Mouse (Mus musculus) activated CD4-positive, CD25-positive, alpha-beta regulatory T cell, adult 9 weeks (primary cell): Measurements from ENCODE around the gene Crhr1. TPM values are rescaled to one million over a fixed set of nuclear protein-coding genes. Genes with fewer than 3 reads are reported as not detected.

Experiments
- polyA plus RNA-seq: library from polyadenylated mRNA; unstranded; fragments of 100-300 nt; shearing (Covaris generic); gene quantifications from one replicate; pipeline ENCODE4 v1.2.1, GENCODE M21; 2017

Gene Crhr1
- polyA plus RNA-seq: not detected

GRCm38 (mm10) chr11:104132580-104133441, at the start of gene Crhr1:
Gene Crhr1 (plus strand): TSS chr11:104132855.

GRCm38 (mm10) chr11:104186135-104186836, 53.6 kb downstream of the Crhr1 start, which contains the start of gene Sppl2c:
Gene Sppl2c (plus strand): TSS chr11:104186327.

Other genes starting within 250 kb of the Crhr1 start
- gene Nsf, start 178.8 kb upstream of the Crhr1 start, polyA plus RNA-seq: 88.0 TPM
- gene Arf2, start 166.1 kb upstream of the Crhr1 start, polyA plus RNA-seq: 15.2 TPM
- gene Sppl2c, start 53.5 kb downstream of the Crhr1 start, polyA plus RNA-seq: not detected
- gene Mapt, start 98.5 kb downstream of the Crhr1 start, polyA plus RNA-seq: not detected